Mouse (Mus musculus) 3T3-L1 (cell line): ENCODE results near the gene Fam117a.

Experiments
- DNase-seq: peaks from one replicate; pipeline ENCODE4 v3.0.0-alpha.2; 2015; ENCODE audit warnings: low read depth, low spot score

Fam117a gene

DNA sequence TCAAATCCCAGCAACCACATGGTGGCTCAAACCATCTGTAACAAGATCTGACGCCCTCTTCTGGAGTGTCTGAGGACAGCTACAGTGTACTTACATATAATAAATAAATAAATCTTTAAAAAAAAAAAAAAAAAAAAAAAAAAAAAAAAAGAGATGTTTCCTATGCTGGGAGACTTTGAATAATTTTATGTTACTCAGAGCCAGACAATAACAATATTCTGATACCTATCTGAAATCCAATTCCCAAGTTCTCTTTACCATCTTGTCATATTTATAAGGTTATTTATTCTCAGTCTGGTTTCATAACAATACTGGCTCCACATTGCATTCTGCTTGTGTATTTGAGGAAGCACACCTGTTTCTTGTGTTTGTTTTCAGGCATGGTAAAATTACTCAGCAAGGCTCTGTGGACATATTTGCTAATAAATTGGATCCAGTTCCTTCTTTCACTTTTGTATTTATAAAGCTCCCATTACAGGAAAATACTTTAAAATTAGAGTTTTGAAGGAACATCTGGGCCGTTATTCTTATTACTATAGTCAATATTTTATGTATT lies 84.1 kb downstream of the Fam117a start:
- no peak for DNase-seq

DNA sequence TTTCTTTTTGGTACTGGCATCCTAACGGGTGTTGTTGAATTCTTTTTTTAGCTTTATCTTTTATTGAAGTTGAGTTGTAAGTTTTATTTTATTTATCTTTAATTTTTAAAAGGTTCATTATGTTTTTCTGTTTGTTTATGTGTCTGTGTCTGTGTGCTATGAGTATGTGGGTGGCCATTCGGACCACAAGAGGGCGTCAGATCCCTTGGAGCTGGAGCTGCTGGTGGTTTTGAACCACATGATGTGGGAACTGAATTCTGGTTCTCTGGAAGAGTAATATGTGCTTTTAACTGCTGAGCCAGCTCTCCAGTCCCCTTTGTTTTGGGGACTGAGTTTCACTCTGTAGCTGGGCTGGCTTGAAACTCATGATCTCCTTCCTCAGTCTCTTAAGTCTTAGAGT lies 86.7 kb downstream of the Fam117a start:
- no peak for DNase-seq

DNA sequence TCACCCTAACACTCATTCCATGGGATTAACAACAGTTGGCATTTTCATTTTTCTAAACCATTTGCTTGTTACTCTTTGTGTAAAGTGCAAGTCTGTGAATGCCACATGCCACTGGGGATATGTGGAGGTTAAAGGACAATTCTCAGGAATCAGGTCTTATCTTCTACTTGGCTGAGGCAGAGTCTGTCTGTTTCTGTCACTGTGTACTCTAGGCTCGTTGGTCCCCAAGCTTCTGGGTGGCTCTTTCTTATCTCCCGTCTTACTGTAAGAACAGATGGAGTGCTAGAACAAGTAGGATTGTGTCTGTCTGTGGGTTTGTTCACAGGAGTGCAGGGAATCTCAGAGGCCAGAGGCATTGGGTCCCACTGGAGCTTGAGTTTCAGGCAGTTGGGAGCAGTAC lies 94.5 kb downstream of the Fam117a start:
- no peak for DNase-seq
